Mouse (Mus musculus): ENCODE results near the gene Tmem94.

GRCm38 (mm10) chr11:115807971-115808370, 42.7 kb downstream of the Tmem94 start:
- TF ChIP-seq CTCF (IDR thresholded peaks at IDR 0.05; ENCODE audit: insufficient read depth, low read depth, low read length): no peak
- no peak for TF ChIP-seq POLR2A (IDR thresholded peaks at IDR 0.05; ENCODE audit: insufficient read depth, low read depth, low read length)

All from olfactory bulb, adult 2 months (tissue).